Mouse (Mus musculus): Measurements from ENCODE around the gene Npnt. TPM values are rescaled to one million over a fixed set of nuclear protein-coding genes. Genes with fewer than 3 reads are reported as not detected.

Gene Npnt
- polyA plus RNA-seq, 1 experiment from 2014 or later: 25.9 TPM

DNA sequence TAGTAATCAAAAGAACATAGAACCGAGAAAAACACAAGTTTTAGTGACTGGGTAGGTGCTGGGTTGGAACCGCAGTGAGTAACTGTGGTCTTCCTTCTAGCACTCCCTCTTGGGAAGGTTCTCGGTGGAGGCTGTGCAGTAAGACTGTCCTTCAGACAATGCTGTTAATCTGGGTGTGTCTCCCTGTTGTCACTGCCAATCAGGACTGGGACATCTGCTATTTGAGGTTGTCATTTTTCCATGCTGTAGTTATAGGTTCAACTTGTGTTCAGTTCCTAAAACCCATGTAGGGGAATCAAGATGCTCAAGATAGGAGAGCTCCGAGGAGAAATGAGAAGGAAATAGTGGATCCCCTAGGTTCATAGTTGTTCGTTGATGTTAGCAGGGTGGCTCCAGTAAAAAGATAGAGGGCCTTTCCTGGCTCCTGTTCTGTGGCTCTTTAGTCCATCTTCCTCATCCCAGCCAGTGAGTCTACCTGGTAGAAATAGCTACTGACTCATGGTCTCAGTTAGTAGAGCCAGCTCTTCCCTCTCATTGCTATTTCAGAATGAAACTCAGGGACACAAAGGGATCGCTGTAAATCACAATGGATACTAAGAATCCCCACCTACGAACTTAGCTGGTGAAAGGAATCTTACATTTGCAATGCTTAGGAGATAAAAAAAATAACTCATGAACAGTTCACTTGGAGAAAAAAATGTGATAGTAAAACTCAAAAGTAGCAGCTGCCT lies 12.7 kb upstream of the Npnt start:
- no peaks in the 10 kb centered on the region for H3K36me3 ChIP-seq
- H3K4me3 ChIP-seq: no peak overlapping the region
- H3K4me2 ChIP-seq (replicated peaks): no peak overlapping the region
- ATAC-seq (ENCODE audit: insufficient number of reproducible peaks, insufficient read depth, low FRiP score, low TSS enrichment): no peak
- H3K9ac ChIP-seq: no peak overlapping the region
- WGBS: 90% methylated on average over 7 of the region's 7 CpGs
- no peaks in the 10 kb centered on the region for H3K4me1 ChIP-seq
- H3K27me3 ChIP-seq: no peaks in the 10 kb centered on the region
- no peak overlapping the region for H3K27ac ChIP-seq
- no peaks in the 10 kb centered on the region for H3K9me3 ChIP-seq

DNA sequence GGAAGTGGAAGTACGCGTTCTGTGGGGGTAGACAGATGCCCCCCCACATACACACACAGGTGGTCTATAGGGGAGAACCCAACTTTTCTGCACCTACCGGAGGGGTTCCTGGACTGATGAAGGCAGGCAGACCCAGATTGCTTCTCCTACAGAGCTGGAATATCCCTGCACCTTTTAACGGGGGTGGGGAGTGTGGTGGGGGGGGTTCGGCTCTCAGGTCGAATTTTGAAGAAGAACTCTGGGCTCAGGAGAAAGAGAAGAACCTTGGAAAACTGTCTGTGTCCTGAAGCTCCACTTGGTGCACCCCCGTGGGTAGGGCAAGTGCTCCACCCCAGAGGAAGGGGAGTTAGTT lies 414 bp upstream of the Npnt start:
- ATAC-seq (ENCODE audit: insufficient number of reproducible peaks, insufficient read depth, low FRiP score, low TSS enrichment): no peak
- Histone ChIP-seq H3K9ac (peak overlapping the region; percentile 59), H3K4me3 (peak overlapping the region; percentile 65), H3K36me3 (no peaks in the 10 kb centered on the region), H3K9me3 (no peaks in the 10 kb centered on the region), H3K4me1 (peaks cover 11% of the 10 kb centered on the region), H3K27ac (no peak overlapping the region), H3K27me3 (peaks cover 19% of the 10 kb centered on the region), H3K4me2 (replicated peaks) (peak overlapping the region; percentile 93)
- WGBS: 2% methylated on average over 7 of the region's 7 CpGs

- Histone ChIP-seq H3K4me2 (replicated peaks) (peak overlapping the region; percentile 93), H3K27ac (no peak overlapping the region), H3K9me3 (no peaks in the 10 kb centered on the region), H3K4me1 (peaks cover 22% of the 10 kb centered on the region), H3K9ac (peak overlapping the region; percentile 59), H3K36me3 (no peaks in the 10 kb centered on the region), H3K27me3 (peaks cover 19% of the 10 kb centered on the region), H3K4me3 (peak overlapping the region; percentile 65)
- WGBS: under 1% methylated on average over 23 of the region's 26 CpGs
- ATAC-seq (ENCODE audit: insufficient number of reproducible peaks, insufficient read depth, low FRiP score, low TSS enrichment): peak; percentile 75; the same call in 1 of the 2 replicates
Observed at GRCm38 (mm10) chr3:132949380-132949790, 706 bp downstream of the Npnt start.

GRCm38 (mm10) chr3:132948298-132948795 lies 1.7 kb downstream of the Npnt start:
- ATAC-seq (ENCODE audit: insufficient number of reproducible peaks, insufficient read depth, low FRiP score, low TSS enrichment): no peak
- Histone ChIP-seq H3K9ac (no peak overlapping the region), H3K36me3 (no peaks in the 10 kb centered on the region), H3K27ac (no peak overlapping the region), H3K4me3 (0 out of 2 replicates have a peak overlapping the region, but pooled peaks have one; percentile 65), H3K27me3 (peaks cover 19% of the 10 kb centered on the region), H3K9me3 (no peaks in the 10 kb centered on the region), H3K4me2 (replicated peaks) (peak overlapping the region; percentile 93), H3K4me1 (peaks cover 28% of the 10 kb centered on the region)
- 16% methylated on average over 7 of the region's 7 CpGs for WGBS

- Histone ChIP-seq H3K4me1 (peaks cover 28% of the 10 kb centered on the region), H3K27me3 (peaks cover 14% of the 10 kb centered on the region; the same call in 1 of the 2 replicates), H3K9ac (no peak overlapping the region), H3K36me3 (no peaks in the 10 kb centered on the region), H3K4me2 (replicated peaks) (no peak overlapping the region), H3K27ac (no peak overlapping the region), H3K9me3 (no peaks in the 10 kb centered on the region), H3K4me3 (no peak overlapping the region)
- ATAC-seq (ENCODE audit: insufficient number of reproducible peaks, insufficient read depth, low FRiP score, low TSS enrichment): no peak
- 89% methylated on average over 5 of the region's 5 CpGs for WGBS
Observed at GRCm38 (mm10) chr3:132946086-132946485, 4.0 kb downstream of the Npnt start.

DNA sequence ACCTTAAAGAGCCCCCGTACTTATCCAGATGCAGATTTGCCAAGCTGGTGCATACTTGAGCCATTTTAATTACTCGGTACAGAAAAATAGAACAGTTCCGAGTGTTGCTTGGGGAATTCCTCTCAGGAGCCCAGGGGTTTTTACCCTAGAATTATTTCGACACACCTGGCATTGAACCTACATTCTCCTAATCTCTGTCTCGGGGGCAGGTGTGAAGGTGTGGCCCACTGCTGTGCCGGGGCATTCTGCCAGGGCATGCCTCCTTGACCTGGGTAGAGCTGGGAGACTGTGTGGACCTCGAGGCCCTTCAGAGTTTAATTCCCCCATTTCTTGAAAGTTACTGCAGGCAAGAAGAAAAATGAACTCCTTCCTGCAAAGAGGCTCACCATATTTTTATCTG lies 4.4 kb downstream of the Npnt start:
- no peak overlapping the region for H3K4me3 ChIP-seq
- peaks cover 28% of the 10 kb centered on the region for H3K4me1 ChIP-seq
- WGBS: 73% methylated on average over 7 of the region's 7 CpGs
- H3K9ac ChIP-seq: no peak overlapping the region
- H3K27me3 ChIP-seq: peaks cover 14% of the 10 kb centered on the region; the same call in 1 of the 2 replicates
- no peak overlapping the region for H3K27ac ChIP-seq
- no peak overlapping the region for H3K4me2 ChIP-seq (replicated peaks)
- no peak for ATAC-seq (ENCODE audit: insufficient number of reproducible peaks, insufficient read depth, low FRiP score, low TSS enrichment)
- no peaks in the 10 kb centered on the region for H3K9me3 ChIP-seq
- no peaks in the 10 kb centered on the region for H3K36me3 ChIP-seq

- Histone ChIP-seq H3K36me3 (no peaks in the 10 kb centered on the region; the same call in 1 of the 2 replicates), H3K27ac (no peak overlapping the region), H3K4me3 (no peak overlapping the region), H3K4me2 (replicated peaks) (no peak overlapping the region), H3K4me1 (peaks cover 28% of the 10 kb centered on the region), H3K27me3 (peaks cover 13% of the 10 kb centered on the region; the same call in 1 of the 2 replicates), H3K9ac (no peak overlapping the region), H3K9me3 (no peaks in the 10 kb centered on the region)
- WGBS: 21% methylated on average over 3 of the region's 3 CpGs
- no peak for ATAC-seq (ENCODE audit: insufficient number of reproducible peaks, insufficient read depth, low FRiP score, low TSS enrichment)
Observed at GRCm38 (mm10) chr3:132944609-132945008, 5.5 kb downstream of the Npnt start.

- no peaks in the 10 kb centered on the region; the same call in 1 of the 2 replicates for H3K36me3 ChIP-seq
- H3K27ac ChIP-seq: no peak overlapping the region
- no peak overlapping the region for H3K4me2 ChIP-seq (replicated peaks)
- WGBS: 16% methylated on average over 7 of the region's 7 CpGs
- H3K9ac ChIP-seq: no peak overlapping the region
- H3K4me1 ChIP-seq: peaks cover 23% of the 10 kb centered on the region
- no peak overlapping the region for H3K4me3 ChIP-seq
- ATAC-seq (ENCODE audit: insufficient number of reproducible peaks, insufficient read depth, low FRiP score, low TSS enrichment): no peak
- no peaks in the 10 kb centered on the region for H3K9me3 ChIP-seq
- H3K27me3 ChIP-seq: peaks cover 9% of the 10 kb centered on the region; the same call in 1 of the 2 replicates
Observed at GRCm38 (mm10) chr3:132944193-132944592, 5.9 kb downstream of the Npnt start.

DNA sequence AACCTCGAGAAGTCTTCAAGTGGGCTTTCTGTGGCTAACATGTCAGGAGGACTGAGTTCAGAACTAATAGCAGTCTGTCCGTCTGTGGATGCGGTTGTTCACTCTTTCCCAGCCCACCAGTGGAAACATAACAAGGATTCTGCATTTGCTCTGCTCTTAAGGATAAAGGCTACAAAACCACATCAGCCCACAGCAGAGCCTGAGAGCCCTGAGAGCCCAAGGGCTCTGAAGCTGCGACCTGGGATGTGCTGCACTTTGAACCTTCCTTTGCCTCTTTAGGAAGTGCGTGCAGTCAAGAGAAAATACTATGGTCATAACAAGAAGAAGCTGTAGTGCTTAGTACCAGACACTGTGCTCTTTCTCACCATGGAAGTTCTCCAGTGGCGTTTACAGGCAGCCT lies 7.3 kb downstream of the Npnt start:
- Histone ChIP-seq H3K4me3 (no peak overlapping the region), H3K36me3 (no peaks in the 10 kb centered on the region; the same call in 1 of the 2 replicates), H3K4me1 (peaks cover 16% of the 10 kb centered on the region), H3K4me2 (replicated peaks) (no peak overlapping the region), H3K9ac (no peak overlapping the region), H3K9me3 (no peaks in the 10 kb centered on the region), H3K27me3 (peaks cover 6% of the 10 kb centered on the region; the same call in 1 of the 2 replicates), H3K27ac (no peak overlapping the region)
- no peak for ATAC-seq (ENCODE audit: insufficient number of reproducible peaks, insufficient read depth, low FRiP score, low TSS enrichment)
- WGBS: 86% methylated on average over 6 of the region's 6 CpGs

- no peak for ATAC-seq (ENCODE audit: insufficient number of reproducible peaks, insufficient read depth, low FRiP score, low TSS enrichment)
- Histone ChIP-seq H3K27me3 (no peaks in the 10 kb centered on the region), H3K9me3 (no peaks in the 10 kb centered on the region), H3K4me2 (replicated peaks) (no peak overlapping the region), H3K4me3 (no peak overlapping the region), H3K27ac (no peak overlapping the region), H3K9ac (no peak overlapping the region), H3K4me1 (peaks cover 16% of the 10 kb centered on the region), H3K36me3 (no peaks in the 10 kb centered on the region; the same call in 1 of the 2 replicates)
- WGBS: 87% methylated on average over 10 of the region's 10 CpGs
Observed at GRCm38 (mm10) chr3:132940181-132940990, 9.7 kb downstream of the Npnt start.

DNA sequence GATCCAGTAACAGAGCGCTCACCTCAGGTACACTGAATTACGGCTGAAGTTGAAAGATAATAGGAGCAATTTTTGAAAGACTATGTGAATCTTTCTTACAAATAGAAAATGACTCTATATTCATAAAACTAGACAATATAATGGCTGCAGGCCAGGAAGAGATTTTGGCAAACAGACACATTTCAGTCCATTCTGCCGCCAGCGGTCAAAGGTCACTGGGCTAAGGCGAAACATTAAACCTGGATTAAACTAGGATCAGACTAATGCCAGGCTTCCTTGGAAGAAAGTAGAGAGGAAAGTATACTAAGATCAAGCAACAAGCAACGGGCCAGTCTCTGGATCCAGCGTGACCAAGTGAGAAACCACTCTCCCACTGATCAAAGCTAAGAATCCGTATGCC lies 11.1 kb downstream of the Npnt start:
- no peak overlapping the region for H3K4me3 ChIP-seq
- WGBS: 48% methylated on average over 8 of the region's 8 CpGs
- no peaks in the 10 kb centered on the region for H3K9me3 ChIP-seq
- H3K36me3 ChIP-seq: no peaks in the 10 kb centered on the region; the same call in 1 of the 2 replicates
- no peak for ATAC-seq (ENCODE audit: insufficient number of reproducible peaks, insufficient read depth, low FRiP score, low TSS enrichment)
- no peaks in the 10 kb centered on the region for H3K27me3 ChIP-seq
- no peak overlapping the region for H3K27ac ChIP-seq
- no peak overlapping the region for H3K4me2 ChIP-seq (replicated peaks)
- H3K9ac ChIP-seq: no peak overlapping the region
- peaks cover 2% of the 10 kb centered on the region for H3K4me1 ChIP-seq
